Mouse (Mus musculus): Measurements from ENCODE around the gene Glp1r.

The Glp1r gene

GRCm38 (mm10) chr17:30901627-30902026 lies at the start of gene Glp1r:
Glp1r (plus strand) TSS chr17:30901817.
- no peak for DNase-seq

GRCm38 (mm10) chr17:30852345-30852744 lies 49.3 kb upstream of the Glp1r start:
- DNase-seq = no peak

GRCm38 (mm10) chr17:30857347-30857746 lies 44.3 kb upstream of the Glp1r start:
- DNase-seq = no peak

DNA sequence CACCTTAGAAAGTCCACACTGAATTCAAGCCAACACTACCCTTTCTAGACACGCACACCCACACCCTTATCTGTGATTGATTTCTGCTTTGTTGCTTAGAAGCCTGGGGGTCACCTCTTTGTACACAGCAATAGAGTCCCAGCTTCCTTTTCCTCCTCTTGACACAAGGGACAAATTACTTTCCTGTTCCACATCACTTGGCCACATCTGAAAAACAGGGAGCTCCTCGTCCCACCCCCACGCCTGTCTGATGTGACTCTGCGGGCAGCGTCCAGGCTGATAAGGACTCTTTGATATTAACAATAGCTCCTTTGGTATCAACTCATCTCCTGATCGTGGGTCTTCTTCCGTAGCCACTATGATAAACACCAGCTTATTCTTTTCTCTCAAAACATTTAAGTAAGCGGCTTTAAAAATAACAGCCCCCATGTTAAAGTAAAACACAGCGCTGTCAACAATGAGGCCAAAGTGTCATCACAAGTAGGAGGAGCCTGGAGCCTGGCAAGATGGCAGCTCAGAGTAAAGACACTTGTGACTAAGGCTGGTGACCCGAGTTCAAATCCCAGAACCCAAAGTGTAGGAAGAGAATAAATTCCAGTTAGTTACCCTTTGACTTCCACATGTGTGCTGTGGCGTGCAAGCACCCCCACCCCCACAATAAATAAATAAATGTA lies 42.9 kb upstream of the Glp1r start:
- DNase-seq = no peak

DNA sequence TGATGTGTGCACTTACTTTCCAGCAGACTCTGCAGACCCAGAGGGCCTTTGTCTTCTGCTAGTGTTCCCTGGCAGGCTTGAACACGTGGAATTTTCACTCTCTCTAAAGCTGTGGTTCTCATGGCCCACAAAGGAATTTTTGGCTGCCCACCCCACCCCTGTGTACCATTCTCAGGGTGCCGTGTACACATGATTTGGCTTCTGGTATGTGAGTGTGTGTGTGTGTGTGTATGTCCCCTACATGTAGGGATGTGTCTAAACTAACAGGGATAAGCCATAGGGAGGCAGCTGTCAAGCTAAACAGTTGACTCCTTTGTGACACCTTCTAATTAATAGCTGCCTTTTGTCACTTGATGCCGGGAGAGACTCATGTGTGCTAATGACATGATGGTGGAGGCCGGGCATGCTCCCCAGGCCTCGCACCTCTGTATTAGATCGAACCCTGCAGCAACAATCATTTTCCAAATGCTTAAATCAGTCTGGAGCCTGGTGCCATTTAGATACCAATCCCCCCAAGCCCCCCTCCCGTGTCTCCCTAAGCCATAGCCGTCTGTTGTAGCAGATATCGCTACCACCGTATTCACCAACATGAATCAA lies 41.5 kb upstream of the Glp1r start:
- no peak for DNase-seq

DNA sequence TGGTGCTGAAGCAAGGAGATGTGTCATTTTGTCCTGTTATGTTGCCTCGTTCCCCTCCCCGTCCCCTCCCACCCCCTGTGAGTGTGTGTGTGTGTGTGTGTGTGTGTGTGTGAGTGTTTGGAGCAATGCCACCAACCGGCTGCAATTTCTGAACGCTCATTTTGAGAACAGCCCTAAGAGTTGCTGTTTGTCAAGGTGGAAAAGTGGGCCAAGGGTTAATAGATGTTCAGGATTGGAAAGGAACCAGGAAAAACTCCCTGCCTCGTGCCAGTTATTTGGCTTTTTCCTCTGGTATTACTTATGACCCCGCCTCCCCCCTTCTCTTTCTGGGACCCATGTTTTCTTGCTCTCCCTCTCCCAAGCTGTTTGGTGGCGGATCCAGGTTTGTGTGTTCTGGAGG lies 41.0 kb upstream of the Glp1r start:
- DNase-seq = no peak

DNA sequence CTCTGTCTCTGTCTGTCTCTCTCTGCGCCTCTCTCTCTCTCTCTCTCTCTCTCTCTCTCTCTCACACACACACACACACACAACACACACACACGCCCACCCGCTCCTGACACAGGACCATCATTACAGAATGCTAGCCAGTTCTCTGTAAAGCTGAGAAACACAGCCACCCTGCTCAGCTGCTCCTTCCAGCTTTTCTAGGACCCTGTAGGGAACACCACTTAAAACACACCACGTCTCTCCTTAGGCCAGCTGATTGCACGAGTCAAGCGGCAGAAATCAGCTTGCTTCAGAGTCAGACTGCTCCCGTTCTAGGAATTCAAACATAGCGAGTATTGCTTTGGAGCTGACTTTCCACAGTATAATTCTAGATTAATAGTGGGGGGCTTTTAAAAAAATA lies 35.3 kb upstream of the Glp1r start:
- DNase-seq = no peak

GRCm38 (mm10) chr17:30866966-30867365 lies 34.7 kb upstream of the Glp1r start:
- peak; percentile 53 for DNase-seq

GRCm38 (mm10) chr17:30871040-30871439 lies 30.6 kb upstream of the Glp1r start:
- DNase-seq = no peak

DNA sequence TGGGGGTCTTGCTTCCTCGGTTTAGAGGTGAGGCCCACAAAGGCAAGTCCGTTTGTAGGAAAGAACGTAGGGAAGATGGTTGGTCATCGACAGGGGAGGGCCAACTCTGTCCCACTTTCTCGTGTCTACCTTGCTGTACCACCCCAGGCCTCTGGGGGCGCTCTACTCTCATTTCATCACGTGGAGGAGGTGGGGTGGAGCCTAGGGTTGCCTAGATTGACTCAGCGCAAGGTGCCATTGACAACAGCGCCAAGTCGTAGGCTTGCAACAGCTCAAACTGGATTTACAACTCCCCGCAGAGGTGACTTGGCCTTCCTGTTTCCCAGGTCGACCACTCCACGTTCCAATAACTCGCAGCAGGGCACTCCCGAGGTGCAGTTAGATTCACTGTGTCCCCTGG lies 27.3 kb upstream of the Glp1r start:
- no peak for DNase-seq

GRCm38 (mm10) chr17:30877456-30877855 lies 24.2 kb upstream of the Glp1r start:
- peak; percentile 95 for DNase-seq

DNA sequence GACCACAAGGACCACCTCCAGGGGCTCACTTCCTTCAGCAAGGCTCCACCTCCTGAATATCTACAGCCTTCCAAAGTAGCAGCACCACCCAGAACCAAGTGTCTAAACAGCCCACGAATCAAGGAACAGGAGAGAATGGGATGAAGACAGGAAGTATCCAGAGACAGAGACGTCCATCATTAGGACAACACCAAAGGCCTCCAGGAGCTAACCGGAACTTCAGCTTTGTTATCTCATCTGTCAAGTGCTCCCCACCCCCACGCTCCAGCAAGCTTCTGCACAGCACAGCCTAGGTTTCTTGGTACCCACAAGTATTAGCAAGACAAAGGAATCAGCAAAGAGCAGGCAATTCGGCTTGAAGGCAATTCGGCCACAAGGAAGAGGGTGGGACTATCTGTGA lies 23.0 kb upstream of the Glp1r start:
- no peak for DNase-seq

DNA sequence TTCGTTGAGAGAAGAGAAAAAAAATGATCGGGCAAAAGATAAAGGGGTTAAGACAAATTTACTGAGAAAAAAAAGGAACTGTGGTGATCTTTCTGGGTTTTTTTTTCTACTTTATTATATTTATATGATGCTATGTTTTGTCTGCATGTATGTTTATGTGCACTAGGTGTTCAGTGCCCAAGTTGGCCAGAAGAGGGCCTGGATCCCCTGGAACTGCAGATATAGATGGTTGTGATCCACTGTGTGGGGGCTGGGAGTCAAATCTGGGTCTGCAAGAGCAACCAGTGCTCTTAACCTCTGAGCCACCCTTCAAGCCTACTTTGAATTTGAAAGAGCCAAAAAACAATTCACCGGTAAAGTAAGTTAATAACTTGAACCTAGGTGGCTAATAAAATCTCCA lies 21.2 kb upstream of the Glp1r start:
- no peak for DNase-seq

DNA sequence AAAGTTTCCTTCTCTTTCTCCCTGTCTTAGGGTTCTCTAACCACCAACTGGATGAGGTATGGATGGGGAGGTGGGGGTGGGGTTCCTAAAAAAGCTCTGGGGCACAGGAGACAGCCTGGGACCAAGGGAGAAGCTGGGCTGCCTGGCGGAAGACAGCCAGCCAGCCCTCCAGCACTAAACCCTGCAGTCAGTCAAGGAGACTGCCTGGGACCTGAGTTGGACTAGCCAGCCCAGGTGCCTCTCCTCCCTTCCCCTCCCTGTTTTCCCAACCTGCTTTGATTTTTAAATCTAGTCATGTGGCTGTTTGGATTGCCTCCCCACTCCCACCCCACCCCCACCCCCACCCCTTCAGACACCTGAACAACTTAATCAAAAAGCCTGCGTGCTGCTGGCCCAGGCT lies 20.6 kb upstream of the Glp1r start:
- DNase-seq = no peak

GRCm38 (mm10) chr17:30882206-30882605 lies 19.4 kb upstream of the Glp1r start:
- DNase-seq = no peak

GRCm38 (mm10) chr17:30883534-30883933 lies 18.1 kb upstream of the Glp1r start:
- DNase-seq = no peak

GRCm38 (mm10) chr17:30892086-30892485 lies 9.5 kb upstream of the Glp1r start:
- no peak for DNase-seq

DNA sequence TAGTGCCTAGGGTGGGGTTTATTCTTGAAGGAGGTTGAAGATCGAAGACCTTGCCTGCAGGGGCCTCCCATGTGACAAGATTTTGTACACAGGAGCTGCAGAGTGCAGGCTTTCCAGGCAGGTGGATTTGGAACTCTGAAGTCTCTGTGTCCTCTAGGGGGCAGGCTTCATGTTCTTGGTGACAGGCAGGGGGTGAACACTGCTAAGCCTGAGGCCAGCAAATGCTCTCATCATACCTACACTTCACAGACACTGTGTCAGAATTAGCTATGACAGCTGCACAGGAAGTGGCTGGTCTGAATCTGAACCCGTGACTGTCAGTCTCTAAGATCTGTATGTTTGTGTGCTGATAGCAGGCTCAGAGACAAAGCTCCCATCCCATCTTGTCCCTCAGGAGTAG lies 8.9 kb upstream of the Glp1r start:
- DNase-seq = no peak

DNA sequence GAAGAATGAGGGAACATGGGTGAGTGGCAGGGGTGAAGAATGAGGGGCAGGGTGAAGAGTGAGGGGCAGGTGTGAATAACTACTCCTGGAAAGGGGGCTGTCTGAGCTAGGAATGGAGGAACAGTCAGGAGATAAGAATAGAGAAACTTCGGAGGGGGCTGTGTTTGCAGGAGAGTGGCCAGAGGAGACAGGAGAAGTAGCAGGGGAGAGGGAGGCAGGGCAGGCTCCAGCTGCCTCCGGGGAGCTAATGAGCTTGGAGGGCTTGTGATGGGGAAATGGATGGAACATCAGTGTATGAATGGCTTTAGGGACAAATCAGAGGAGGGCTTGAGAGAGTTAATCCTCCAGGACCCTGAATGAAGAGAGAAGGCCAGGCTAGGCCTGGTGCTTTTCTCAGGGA lies 4.5 kb upstream of the Glp1r start:
- no peak for DNase-seq

DNA sequence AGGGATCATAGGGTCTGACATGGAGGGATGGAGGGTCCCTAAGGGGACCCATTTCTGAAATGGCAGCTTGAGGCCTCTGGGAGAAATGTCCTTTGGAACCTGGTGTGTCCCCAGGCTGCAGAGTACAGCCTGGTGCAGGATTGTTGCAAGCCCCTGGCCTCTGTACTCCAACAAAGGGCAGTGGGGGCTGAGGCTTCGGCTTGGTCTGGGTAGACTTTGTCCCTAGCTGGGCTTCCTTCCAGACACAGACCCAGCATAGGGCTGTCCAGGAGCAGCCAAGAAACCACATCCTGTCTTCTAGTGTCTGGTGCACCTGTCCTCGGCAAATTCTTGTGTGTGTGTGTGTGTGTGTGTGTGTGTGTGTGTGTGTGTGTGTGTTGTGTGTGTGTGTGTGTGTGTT lies 2.5 kb downstream of the Glp1r start:
- no peak for DNase-seq

DNA sequence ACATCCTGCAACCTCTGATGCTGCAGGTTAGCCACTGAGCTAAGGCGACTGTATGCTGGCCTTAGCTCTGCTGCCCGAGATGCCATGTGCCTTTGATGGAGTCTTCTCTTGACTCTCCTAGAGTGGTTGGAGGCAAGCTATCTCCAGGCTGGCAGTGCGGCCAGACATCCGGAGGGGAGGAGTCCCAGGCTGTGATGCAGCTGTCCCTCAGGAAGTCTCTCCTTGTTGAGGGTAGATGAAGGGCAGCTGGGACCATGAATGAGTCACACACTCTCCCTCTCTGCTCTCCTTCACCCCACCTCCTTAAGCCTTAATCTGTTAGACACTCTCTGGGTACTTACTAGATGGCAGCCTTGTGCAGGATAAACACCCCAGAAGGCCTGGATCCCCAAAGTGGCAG lies 6.0 kb downstream of the Glp1r start:
- no peak for DNase-seq

GRCm38 (mm10) chr17:30910866-30911731 lies 9.5 kb downstream of the Glp1r start:
- no peak for DNase-seq

GRCm38 (mm10) chr17:30911732-30912088 lies 10.1 kb downstream of the Glp1r start:
- DNase-seq = no peak

GRCm38 (mm10) chr17:30912536-30912935 lies 10.9 kb downstream of the Glp1r start:
- DNase-seq = no peak

Data from cerebellum, adult 9-10 months (tissue).